Mouse (Mus musculus) common myeloid progenitor, adult 5-6 weeks (primary cell): Measurements from ENCODE around the gene Sh3rf3. TPM values are rescaled to one million over a fixed set of nuclear protein-coding genes. Genes with fewer than 3 reads are reported as not detected.

Experiments used
- ATAC-seq: replicated peaks from 2 replicates; pipeline ENCODE4 v1.8.0; 2016; ENCODE audit warnings: low read depth, mild to moderate bottlenecking, moderate TSS enrichment, inconsistent platforms; ENCODE audit not compliant: poor library complexity, severe bottlenecking
- total RNA-seq: library from RNA; stranded (forward); fragments of 200-1000, 187-1606 nt; gene quantifications from 2 replicates; pipeline ENCODE4 v1.2.3, GENCODE M21; 2017

Sh3rf3 gene
- not detected in 2 replicates for total RNA-seq

GRCm38 (mm10) chr10:58813081-58813800 lies at the start of gene Sh3rf3:
TSS of gene Sh3rf3 (plus strand) at chr10:58813359.
- no peak; the same call in 1 of the 2 replicates for ATAC-seq

GRCm38 (mm10) chr10:58788486-58789274 lies 24.5 kb upstream of the Sh3rf3 start:
- no peak for ATAC-seq

DNA sequence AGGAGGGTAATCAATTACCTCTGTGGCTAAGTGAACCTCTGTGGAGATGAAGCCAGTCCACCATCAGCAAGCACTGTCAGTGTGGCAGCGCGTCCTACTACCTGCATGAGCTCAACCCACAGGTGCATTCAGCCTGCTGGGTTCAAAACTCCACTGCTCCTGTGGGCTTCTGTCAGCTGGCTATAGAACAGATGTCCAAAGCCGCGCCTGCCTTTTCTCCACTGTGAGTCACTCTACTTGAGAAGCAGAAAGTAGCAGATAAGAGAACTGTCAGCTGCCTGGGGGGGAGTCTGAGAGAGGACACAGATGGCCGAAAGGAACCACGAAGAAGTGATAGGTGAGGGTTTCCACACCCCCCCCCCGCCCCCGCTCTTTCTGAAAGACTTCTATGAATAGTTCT lies 15.6 kb upstream of the Sh3rf3 start:
- ATAC-seq = no peak

DNA sequence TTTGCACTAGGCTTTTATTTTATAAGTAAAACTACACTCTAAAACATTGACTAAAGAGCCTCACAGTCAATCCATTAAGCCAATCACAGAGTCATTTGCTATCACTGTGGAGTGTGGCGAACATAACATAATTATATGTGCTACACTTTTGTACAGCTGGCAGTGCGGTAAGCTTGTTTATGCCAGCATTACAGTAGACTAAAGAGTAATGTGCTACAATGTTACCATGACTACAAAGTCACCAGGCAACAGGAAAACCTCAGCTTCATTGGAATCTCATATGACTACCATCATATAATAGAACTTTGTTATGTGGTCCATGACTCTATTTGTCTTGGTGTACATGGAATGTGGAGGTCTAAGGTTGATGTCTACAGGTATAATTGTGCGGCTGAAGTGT lies 15.0 kb upstream of the Sh3rf3 start:
- no peak for ATAC-seq

DNA sequence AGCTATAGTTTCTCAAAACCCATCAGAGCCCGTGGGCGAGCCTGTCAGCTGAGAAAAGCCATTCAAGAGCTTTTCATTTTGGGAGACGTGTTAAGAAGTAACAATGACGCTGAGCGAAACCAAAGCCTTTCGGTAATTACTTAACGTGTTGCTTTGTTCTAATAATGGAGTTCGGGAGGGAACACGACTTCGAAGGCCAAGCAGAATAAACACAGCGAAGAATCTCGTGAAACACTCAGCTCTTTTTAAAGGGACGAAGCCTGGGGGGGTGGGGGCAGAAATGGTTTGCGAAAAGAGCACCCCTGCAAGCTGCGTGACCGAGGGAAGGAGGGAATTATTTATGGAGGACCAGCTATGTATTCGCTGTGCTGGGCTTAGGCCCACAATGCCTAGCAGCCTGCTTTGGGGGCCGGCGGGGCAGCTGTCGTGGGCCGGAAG lies 12.1 kb upstream of the Sh3rf3 start:
- no peak for ATAC-seq

GRCm38 (mm10) chr10:58802391-58802790 lies 10.8 kb upstream of the Sh3rf3 start:
- no peak for ATAC-seq

DNA sequence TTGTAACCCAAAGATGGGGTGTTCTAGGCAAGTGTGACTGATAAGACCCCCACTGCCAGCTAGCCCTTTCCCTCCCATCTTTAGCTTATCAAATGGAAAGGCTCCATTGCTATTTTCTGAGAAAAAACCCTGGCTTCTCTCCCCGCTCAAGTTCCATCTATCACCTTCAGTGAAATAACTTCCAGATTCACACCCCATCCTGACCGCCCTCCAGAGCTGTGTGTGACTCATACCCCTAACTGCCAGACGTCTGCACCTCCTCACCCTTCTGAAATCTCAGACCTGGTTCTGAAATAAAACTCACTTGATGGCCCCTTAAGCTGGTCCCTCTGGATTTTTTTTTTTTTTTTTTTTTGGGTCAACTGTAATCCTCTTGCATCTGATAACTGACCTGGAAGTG lies 5.2 kb upstream of the Sh3rf3 start:
- no peak for ATAC-seq

DNA sequence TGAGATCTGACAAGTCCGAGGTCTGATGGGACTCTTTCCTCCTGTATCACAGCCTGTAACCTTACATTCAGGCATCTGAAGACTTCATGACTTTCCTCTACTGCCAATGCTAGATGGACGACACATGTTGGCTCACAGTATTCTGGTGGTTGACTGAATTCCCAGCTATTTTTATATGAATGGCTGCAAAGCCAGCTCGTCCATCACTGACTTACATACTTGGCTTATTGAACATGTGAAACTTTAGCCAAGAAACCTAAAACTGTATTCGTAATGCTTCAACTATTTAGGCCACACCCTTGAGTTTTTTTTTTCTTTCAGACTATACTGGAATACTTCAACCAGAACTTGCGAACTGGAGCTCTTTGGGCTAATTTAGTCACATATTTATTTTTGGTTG lies 3.0 kb upstream of the Sh3rf3 start:
- no peak for ATAC-seq

- peak; percentile 83 for ATAC-seq
Measured at GRCm38 (mm10) chr10:58812210-58813080, 714 bp upstream of the Sh3rf3 start.

GRCm38 (mm10) chr10:58813801-58814191 lies 637 bp downstream of the Sh3rf3 start:
- ATAC-seq = no peak

- no peak for ATAC-seq
Measured at GRCm38 (mm10) chr10:58814486-58814885, 1.3 kb downstream of the Sh3rf3 start.

DNA sequence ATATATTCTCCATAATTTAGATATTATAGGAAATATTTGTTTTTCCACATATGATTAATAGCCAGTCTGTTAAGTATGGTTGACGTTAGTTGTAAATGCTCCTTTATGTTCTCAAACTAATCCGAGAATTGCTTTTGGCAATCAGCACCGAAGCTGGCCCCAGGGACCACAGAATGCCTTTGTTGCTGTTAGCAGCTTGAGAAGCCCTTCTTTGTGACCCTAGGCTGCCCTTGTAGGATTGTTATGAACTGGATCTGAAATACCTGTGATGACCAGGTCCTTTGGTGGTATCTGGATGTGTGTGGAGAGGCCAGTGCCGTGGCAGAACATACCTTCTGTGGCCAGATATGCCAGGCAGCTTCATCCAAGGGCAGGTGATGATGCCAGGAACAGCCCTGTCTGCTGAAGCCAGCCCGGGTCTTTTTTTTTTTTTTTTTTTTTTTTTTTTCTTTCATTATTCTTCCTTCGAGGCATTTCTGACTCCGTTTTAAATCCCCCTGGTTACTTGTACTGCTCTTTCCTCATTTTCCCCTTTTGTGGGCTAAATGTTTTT lies 10.9 kb downstream of the Sh3rf3 start:
- no peak for ATAC-seq

GRCm38 (mm10) chr10:58829251-58830111 lies 16.3 kb downstream of the Sh3rf3 start:
- no peak for ATAC-seq

- no peak for ATAC-seq
Measured at GRCm38 (mm10) chr10:58833146-58833545, 20.0 kb downstream of the Sh3rf3 start.

DNA sequence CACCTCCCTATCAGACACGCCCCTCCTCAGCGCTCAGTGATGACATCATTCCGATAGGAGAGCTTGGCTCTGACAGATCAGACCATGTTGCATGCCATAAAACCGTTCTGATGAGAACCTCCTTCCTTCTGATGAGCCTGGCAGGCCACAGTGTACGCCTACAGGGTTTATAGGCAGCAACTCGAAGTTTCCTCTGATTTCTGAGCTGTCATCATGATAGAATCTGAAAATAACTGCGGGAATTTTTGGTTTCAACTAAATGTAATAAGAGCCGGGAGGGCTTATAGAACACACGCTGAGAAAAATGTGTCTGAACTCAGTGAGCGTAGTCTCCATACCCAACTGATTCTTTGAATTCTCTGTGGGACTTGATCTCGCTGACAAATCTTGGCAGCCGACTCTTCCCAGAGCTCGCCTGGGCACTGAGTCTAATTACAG lies 20.6 kb downstream of the Sh3rf3 start:
- ATAC-seq = no peak

- no peak for ATAC-seq
Measured at GRCm38 (mm10) chr10:58836391-58836790, 23.2 kb downstream of the Sh3rf3 start.

GRCm38 (mm10) chr10:58837504-58837903 lies 24.3 kb downstream of the Sh3rf3 start:
- no peak for ATAC-seq

GRCm38 (mm10) chr10:58841945-58842344 lies 28.8 kb downstream of the Sh3rf3 start:
- ATAC-seq = no peak

- no peak for ATAC-seq
Measured at GRCm38 (mm10) chr10:58843100-58843499, 29.9 kb downstream of the Sh3rf3 start.
